Mouse (Mus musculus) cerebellum, adult 11-12 months (tissue): ENCODE measurements around the gene Pdcd7.

Source experiments
- DNase-seq: peaks from one replicate; pipeline ENCODE4 v3.0.0; 2022

Gene Pdcd7

DNA sequence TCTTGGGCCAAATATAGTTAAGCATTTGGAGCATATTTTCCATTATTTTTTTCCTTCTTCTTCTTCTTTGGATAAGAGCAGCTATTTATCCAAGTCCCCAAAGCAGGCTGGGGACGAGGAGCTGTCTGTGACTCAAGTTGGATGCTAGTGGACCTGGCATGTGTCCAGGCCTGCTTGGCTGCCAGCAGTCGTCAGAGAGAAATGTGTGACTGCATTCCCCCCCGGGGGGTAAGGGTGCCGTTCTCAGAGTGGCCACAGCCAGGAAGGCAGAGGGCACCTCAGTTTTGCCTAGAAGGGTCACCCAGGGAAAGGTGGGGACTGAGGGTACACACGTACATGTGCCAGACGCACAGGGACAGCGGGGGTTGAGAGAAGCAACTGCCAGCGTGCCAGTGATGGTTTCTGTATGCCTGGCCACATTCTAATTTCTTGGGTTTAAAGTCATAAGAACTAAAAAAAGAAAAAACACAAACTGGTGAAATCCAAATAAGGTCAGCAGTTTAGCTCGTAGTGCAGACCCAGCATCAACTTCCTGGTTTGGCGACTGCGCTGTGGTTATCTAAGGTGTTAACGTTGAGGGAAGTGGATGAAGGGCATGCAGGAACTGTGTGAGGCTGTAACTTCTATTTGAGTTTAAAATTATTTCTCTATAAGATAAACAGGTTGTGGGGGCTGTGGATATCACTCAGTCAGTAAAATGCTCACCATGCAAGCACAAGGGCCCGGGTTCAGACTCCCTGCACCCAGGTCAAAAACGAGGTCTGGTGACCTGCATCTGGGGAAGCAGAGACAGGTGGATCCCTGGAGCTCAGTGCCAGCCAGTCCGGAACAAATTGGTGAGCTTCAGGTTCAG lies 58.7 kb downstream of the Pdcd7 start:
- DNase-seq, result peak; percentile 51

DNA sequence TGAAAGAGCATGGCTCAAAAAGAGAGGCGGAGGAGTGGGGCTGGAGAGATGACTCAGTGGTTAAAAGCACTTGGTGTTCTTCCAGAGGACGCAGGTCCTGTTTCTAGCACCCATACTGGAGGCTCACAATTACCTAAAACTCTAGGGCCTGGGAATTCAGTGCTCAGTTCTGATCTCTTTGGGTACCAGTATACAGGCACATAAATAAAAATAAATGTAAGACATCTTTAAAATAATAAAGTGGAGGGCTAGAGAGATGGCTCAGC lies 59.2 kb downstream of the Pdcd7 start:
- DNase-seq, result no peak

DNA sequence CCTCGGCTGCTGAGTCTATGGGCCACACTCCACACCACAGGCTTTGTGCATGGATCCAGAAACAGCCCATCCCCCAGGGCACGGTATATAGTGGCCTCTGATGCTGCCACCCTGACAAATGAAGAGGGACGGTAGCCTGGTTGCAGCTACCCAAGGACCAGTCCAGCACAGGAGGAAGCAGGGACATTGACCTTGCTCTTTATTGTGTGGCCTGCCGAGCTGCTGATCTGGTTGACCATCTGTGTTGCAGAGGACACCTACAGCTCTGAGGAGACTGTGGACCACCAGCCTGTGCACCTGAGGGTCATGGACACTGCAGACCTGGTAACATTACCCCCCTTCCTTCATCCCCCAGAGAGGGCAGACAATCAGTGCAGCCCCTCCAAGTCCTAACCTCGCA lies 61.4 kb downstream of the Pdcd7 start:
- no peak for DNase-seq

DNA sequence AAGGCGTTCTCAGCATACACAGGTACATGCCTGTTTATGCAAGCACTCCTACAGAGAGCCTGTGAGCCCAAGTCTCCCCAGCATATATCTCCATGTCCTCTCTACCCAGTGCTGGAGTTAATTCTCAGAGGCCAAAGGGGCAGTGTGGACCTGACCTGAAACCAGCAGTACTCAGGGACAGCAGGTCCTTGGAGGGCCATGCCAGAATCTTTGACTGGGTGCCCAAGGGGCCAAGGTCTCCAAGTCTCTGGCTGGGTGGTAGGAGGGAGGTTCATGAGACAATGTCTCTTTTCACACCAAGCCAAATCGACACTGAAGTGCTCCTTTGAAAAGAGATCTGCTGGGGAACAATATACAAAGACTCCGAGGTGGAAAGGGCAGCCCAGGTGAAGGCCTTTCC lies 62.0 kb downstream of the Pdcd7 start:
- DNase-seq, result no peak

DNA sequence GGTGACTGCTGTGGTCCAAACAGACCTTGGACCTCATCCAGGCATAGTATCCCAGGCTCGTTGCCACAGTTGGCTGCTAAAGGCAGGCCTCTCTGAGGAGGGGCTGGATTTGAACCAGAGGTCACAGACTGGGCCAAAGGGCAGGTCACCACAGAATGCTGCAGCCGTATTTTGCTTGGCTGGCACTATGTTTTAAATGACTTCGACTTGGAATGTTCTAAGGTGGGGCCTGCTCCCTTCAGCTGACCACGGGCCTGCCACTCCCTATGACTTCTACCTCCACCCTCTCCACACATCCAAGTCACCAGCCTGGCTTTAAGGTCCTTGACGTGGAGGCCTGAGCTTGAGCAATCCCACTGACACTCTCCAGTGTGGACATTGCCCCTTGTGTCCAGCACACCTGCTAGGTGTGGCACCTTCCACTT lies 63.0 kb downstream of the Pdcd7 start:
- DNase-seq, result no peak
